Mouse (Mus musculus): ENCODE measurements around the gene Dagla. TPM values are rescaled to one million over a fixed set of nuclear protein-coding genes. Genes with fewer than 3 reads are reported as not detected.
A peak's percentile ranks its signal among the peaks of the same experiment; 100 is the strongest.

Gene Dagla
- polyA plus RNA-seq, 1 experiment from 2014 or later, result 1.2 TPM

DNA sequence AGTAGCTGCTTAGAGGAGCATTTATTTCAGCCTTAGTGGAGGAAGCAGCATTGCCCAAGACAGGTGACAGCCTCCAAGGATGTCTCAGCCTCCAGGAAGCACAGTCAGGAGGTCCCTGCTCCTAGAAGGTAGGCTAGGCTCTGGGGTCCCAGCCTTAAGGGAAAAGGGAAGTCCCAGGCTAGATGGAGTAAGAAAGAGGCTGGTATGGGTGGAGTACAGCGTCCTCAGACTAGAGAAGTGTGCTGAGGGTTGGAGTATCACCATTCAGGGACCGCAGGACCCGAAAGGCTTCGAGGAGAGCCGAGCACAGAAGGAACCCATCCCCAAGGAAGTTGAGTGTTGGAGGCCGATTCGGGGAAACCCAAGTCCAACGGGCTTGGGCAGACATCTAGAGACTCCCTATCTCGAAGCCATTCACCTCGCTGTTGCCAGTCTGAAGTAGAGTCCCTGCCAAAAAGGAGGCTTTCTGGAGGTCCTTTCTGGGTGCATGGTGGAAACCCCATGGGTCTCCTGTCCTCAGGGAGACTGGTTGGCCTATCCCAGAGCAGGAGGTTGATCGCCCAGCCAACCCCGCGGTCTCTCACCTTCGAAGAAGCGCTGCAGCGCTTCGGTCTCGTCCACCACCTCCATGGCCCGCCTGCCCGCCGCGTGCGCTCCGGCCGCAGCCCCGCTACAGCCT lies 64.6 kb downstream of the Dagla start:
- Histone ChIP-seq H3K4me3 (peak overlapping the region; percentile 71), H3K4me1 (peaks cover 52% of the 10 kb centered on the region), H3K36me3 (no peaks in the 10 kb centered on the region), H3K27me3 (ENCODE audit: insufficient read depth, poor library complexity, severe bottlenecking) (peaks cover 25% of the 10 kb centered on the region; the same call in 1 of the 2 replicates), H3K9me3 (no peaks in the 10 kb centered on the region), H3K27ac (peak overlapping the region; percentile 91)
- DNase-seq (ENCODE audit: low spot score), result no peak
- WGBS, result 2% methylated on average over 26 of the region's 26 CpGs

DNA sequence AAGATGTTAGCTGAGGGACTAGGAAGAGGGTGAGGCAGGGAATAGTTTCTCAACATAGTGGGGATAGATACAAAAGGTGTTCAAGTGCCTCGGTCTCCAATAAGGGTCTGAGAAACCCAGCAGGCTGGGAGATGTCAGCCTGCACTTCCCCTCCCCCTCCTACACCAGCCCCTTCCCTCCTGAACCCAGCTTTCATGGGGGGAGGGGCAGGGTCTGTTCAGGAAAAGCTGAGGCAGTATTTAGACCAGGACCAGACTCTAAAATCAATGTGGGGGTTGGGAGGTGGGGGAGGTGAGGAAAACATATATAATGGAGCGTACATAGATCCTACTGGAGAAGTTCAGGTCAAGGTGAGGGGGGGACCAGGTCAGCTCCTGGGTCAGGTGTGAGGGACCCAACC lies 65.3 kb downstream of the Dagla start:
- H3K27me3 ChIP-seq (ENCODE audit: insufficient read depth, poor library complexity, severe bottlenecking), result peaks cover 21% of the 10 kb centered on the region; the same call in 1 of the 2 replicates
- DNase-seq (ENCODE audit: low spot score), result no peak
- H3K4me1 ChIP-seq, result peaks cover 59% of the 10 kb centered on the region
- 24% methylated on average over 2 of the region's 2 CpGs for WGBS
- peak overlapping the region; percentile 71 for H3K4me3 ChIP-seq
- no peaks in the 10 kb centered on the region for H3K9me3 ChIP-seq
- no peaks in the 10 kb centered on the region for H3K36me3 ChIP-seq
- peak overlapping the region; percentile 91 for H3K27ac ChIP-seq

DNA sequence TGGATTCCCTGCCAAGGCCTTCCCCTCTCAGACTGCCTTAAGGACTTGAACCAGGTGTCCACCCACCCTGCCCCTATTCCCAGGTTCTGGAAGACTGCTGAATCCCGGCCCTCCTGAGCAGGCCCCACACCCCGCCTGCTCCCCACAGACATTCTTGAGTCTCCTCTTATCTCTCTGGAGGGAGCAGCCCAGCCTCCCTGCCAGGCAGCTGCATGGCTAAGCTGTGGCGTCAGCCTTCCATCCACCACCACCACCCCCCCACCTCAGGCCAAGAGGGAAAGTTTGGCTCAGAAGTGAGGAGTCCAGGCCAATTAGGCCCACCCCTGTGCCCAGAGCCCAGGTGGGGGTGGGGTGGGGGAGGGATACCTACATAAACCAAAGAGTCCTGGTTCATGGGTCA lies 66.2 kb downstream of the Dagla start:
- Histone ChIP-seq H3K27me3 (ENCODE audit: insufficient read depth, poor library complexity, severe bottlenecking) (peaks cover 21% of the 10 kb centered on the region; the same call in 1 of the 2 replicates), H3K9me3 (no peaks in the 10 kb centered on the region), H3K36me3 (peaks cover 1% of the 10 kb centered on the region; the same call in 1 of the 2 replicates), H3K4me1 (peaks cover 59% of the 10 kb centered on the region), H3K27ac (peak overlapping the region; percentile 91), H3K4me3 (peak overlapping the region; percentile 71)
- WGBS, result 22% methylated on average over 3 of the region's 3 CpGs
- DNase-seq (ENCODE audit: low spot score), result peak; percentile 82

- WGBS, result 72% methylated on average over 9 of the region's 9 CpGs
- Histone ChIP-seq H3K36me3 (peaks cover 7% of the 10 kb centered on the region; the same call in 1 of the 2 replicates), H3K4me3 (no peak overlapping the region), H3K9me3 (no peaks in the 10 kb centered on the region), H3K27ac (peak overlapping the region; percentile 22; the same call in 1 of the 2 replicates), H3K27me3 (ENCODE audit: insufficient read depth, poor library complexity, severe bottlenecking) (peaks cover 27% of the 10 kb centered on the region; the same call in 1 of the 2 replicates), H3K4me1 (peaks cover 77% of the 10 kb centered on the region)
- no peak for DNase-seq (ENCODE audit: low spot score)
Measured at GRCm38 (mm10) chr19:10235784-10236565, 68.7 kb downstream of the Dagla start.

DNA sequence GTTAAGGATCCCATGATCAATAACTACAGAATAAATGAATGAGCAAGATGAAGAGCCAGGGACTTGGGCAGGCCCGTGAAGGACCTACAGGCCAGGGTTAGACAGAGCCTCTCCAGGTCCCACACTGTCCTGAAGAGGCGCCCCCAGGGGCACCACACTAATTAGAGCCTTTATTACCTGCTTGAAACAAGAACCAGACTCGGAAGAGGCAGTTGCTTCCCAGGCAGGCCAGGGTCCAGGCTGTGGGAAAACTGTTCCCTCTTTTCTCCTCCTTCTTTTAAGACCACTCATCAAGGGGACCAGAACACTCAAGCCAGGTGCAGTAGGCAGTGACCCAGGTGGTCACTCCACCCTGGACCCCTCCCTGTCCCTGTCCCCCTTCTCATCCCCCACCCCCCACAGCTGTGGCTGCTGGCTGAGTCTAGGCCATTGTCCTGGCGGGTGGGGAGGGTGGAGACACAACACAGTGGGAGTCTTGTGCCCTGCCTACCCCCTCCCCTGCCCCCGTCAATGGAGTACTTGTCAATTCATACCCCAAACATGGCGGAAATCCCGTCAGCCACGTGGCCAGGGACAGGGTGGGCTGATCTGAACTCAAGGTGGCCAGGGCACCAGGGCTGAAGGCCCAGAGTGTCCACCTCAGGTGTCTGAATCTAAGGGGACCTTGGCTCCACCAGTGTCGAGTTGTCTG lies 72.2 kb downstream of the Dagla start:
- peaks cover 12% of the 10 kb centered on the region; the same call in 1 of the 2 replicates for H3K27me3 ChIP-seq (ENCODE audit: insufficient read depth, poor library complexity, severe bottlenecking)
- DNase-seq (ENCODE audit: low spot score), result no peak
- no peak overlapping the region for H3K4me3 ChIP-seq
- peaks cover 72% of the 10 kb centered on the region for H3K4me1 ChIP-seq
- H3K27ac ChIP-seq, result peak overlapping the region; percentile 79
- WGBS, result 48% methylated on average over 9 of the region's 9 CpGs
- no peaks in the 10 kb centered on the region for H3K9me3 ChIP-seq
- H3K36me3 ChIP-seq, result peaks cover 16% of the 10 kb centered on the region

DNA sequence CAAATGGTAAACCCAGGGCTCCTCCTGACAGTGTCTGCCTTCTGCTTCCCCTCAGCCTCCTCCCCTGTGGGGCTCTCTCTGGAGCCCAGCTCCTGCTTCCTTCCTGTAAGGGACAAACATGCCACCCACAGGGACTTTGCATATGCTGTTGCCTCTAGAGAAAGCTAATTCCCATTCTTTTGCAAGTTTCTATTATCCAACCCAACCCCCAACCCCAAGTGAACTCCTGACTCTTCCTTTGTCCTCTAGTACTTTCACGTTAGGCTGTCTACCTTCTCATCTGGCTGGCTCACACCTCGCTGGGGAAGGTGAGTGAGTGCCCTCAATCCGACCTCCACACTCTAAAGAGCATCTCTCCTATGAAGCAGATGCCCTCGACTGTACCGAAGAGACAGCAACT lies 72.8 kb downstream of the Dagla start:
- Histone ChIP-seq H3K4me3 (no peak overlapping the region), H3K36me3 (peaks cover 16% of the 10 kb centered on the region), H3K9me3 (no peaks in the 10 kb centered on the region), H3K27ac (peak overlapping the region; percentile 79), H3K27me3 (ENCODE audit: insufficient read depth, poor library complexity, severe bottlenecking) (peaks cover 12% of the 10 kb centered on the region; the same call in 1 of the 2 replicates), H3K4me1 (peaks cover 72% of the 10 kb centered on the region)
- 15% methylated on average over 5 of the region's 5 CpGs for WGBS
- DNase-seq (ENCODE audit: low spot score), result no peak

DNA sequence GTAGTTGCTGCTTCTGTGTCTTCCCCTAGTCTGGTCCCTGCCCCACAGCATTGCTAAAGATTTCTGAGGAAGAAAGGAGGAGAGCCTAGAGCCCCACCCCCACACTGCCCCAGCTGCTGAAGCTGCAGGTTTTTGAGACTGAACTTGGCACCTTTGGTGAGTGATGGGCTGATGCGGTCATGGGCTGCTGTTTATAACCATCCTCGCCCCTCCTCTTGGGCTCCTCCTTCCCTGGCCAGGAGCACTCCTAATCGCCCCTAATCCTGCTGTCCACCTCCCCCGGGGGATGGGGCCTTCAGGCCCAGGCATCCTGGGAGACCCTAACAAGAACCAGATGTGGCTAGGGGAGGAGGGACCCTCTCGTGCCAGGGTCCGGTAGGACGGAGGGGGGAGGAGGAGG lies 73.7 kb downstream of the Dagla start:
- no peak overlapping the region for H3K4me3 ChIP-seq
- peak; percentile 84 for DNase-seq (ENCODE audit: low spot score)
- H3K9me3 ChIP-seq, result no peaks in the 10 kb centered on the region
- peaks cover 16% of the 10 kb centered on the region for H3K36me3 ChIP-seq
- peaks cover 12% of the 10 kb centered on the region; the same call in 1 of the 2 replicates for H3K27me3 ChIP-seq (ENCODE audit: insufficient read depth, poor library complexity, severe bottlenecking)
- peaks cover 69% of the 10 kb centered on the region for H3K4me1 ChIP-seq
- WGBS, result 9% methylated on average over 7 of the region's 7 CpGs
- peak overlapping the region; percentile 79 for H3K27ac ChIP-seq

- peak overlapping the region; percentile 85 for H3K27ac ChIP-seq
- H3K9me3 ChIP-seq, result no peaks in the 10 kb centered on the region
- no peak overlapping the region for H3K4me3 ChIP-seq
- H3K36me3 ChIP-seq, result peaks cover 15% of the 10 kb centered on the region
- H3K4me1 ChIP-seq, result peaks cover 67% of the 10 kb centered on the region
- WGBS, result 62% methylated on average over 4 of the region's 4 CpGs
- no peak for DNase-seq (ENCODE audit: low spot score)
- no peaks in the 10 kb centered on the region for H3K27me3 ChIP-seq (ENCODE audit: insufficient read depth, poor library complexity, severe bottlenecking)
Measured at GRCm38 (mm10) chr19:10225767-10226166, 78.9 kb downstream of the Dagla start.

DNA sequence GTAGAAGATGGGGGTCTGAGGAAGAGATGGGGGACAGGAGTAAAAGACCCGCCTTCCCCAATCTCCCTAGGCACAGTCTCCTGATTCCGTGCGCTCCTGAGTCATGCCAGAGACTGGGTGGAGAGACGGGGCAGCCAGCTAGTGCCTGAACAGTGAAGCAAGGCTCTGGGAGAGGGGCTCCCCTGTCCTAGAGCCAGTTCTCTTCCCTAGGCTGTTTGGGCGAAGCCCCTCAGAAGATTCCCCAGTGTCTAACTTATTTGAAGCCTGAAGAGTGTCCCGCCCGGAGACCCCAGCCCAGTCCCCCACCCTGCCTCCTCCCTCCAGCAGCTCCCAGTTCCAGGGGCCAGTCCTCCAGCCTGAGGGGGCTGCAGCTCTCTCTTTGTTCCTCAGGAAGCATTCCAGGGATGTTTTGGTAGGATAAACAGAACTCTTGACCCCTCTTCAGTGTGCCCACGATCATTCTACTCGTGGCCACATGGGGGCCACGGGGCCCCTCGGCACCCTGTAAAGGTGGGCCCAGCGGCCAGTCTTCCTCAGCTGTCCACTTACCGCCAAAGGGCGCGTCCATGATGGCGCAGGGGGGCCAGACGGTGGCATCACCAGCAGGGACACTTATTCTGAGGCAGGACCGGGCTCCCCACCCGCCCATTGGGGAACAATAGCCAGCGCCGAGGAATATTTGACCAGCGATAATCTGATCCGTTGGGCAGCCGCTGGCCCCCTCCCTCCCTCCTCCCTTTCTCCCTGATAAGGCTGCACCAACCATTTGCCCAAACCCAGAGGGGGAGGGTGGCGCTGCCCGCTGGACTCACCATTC lies 79.8 kb downstream of the Dagla start:
- Histone ChIP-seq H3K4me3 (peak overlapping the region; percentile 48), H3K9me3 (no peaks in the 10 kb centered on the region), H3K27me3 (ENCODE audit: insufficient read depth, poor library complexity, severe bottlenecking) (no peaks in the 10 kb centered on the region), H3K27ac (peak overlapping the region; percentile 85), H3K4me1 (peaks cover 60% of the 10 kb centered on the region), H3K36me3 (peaks cover 21% of the 10 kb centered on the region)
- 14% methylated on average over 26 of the region's 26 CpGs for WGBS
- DNase-seq (ENCODE audit: low spot score), result peak; percentile 79

DNA sequence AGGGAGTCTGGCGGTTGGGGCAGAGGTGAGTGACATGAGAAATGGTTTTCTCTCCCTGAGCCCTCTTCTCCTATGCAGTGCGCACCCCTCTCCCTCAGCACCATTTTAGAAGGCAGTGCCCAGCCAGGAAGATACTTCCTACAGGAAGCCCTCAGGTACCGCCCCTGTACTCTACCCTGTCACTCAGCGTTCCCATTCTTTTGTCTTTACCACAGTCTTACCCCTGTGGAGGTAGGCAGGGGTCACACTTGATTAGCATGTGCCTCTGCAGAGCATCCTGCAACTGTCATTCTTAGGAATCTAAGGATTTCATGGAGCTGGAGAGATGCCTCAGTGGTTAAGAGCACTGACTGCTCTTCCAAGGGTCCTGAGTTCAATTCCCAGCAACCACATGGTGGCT lies 81.1 kb downstream of the Dagla start:
- Histone ChIP-seq H3K27ac (peak overlapping the region; percentile 62), H3K4me1 (peaks cover 57% of the 10 kb centered on the region), H3K9me3 (no peaks in the 10 kb centered on the region), H3K36me3 (peaks cover 24% of the 10 kb centered on the region), H3K27me3 (ENCODE audit: insufficient read depth, poor library complexity, severe bottlenecking) (no peaks in the 10 kb centered on the region), H3K4me3 (no peak overlapping the region)
- 67% methylated on average over 4 of the region's 4 CpGs for WGBS
- DNase-seq (ENCODE audit: low spot score), result no peak

DNA sequence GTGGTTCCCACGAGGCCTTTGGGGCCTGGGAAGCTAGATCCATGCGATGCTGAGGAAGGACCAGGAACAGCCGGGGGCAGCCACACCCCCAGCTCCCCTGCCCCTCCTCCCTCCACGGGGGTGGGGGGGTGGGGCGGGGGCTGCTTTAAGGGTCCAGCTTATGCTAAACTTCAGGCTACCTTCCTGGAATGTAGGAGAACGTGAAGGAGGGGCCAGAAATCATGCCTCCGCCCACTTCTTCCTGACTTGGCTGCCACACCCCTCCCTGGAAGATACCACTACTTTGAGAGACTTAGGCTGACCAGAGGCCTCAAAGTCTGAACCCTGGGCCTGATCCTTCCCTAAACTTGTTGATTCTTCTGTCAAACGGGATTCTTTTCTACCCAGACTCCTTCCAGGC lies 82.0 kb downstream of the Dagla start:
- no peak for DNase-seq (ENCODE audit: low spot score)
- peaks cover 26% of the 10 kb centered on the region for H3K36me3 ChIP-seq
- peak overlapping the region; percentile 62 for H3K27ac ChIP-seq
- no peaks in the 10 kb centered on the region for H3K9me3 ChIP-seq
- no peaks in the 10 kb centered on the region for H3K27me3 ChIP-seq (ENCODE audit: insufficient read depth, poor library complexity, severe bottlenecking)
- H3K4me1 ChIP-seq, result peaks cover 52% of the 10 kb centered on the region
- no peak overlapping the region for H3K4me3 ChIP-seq
- WGBS, result 31% methylated on average over 8 of the region's 8 CpGs

DNA sequence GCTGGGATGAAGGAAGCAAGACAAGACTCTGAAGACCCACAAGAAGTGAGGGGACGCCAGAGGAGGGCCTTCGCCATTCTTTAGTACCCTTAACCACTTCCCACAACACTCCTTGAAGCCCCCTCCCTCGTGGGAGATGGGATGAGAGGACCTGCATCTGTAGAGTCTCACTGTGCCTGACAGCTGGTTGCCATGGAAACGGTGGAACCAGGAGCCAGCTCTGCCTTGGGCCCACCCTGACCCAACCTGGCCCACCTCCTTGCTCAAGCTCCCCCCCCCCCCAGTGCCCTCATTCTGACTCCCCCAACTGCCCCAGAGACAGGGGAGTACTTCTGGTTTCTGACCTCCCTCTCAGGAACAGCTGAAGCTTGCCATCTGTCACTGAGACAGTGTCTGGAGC lies 83.1 kb downstream of the Dagla start:
- WGBS, result 23% methylated on average over 4 of the region's 4 CpGs
- H3K9me3 ChIP-seq, result no peaks in the 10 kb centered on the region
- H3K36me3 ChIP-seq, result peaks cover 33% of the 10 kb centered on the region
- H3K4me3 ChIP-seq, result no peak overlapping the region
- peaks cover 52% of the 10 kb centered on the region for H3K4me1 ChIP-seq
- peak overlapping the region; percentile 63; the same call in 1 of the 2 replicates for H3K27ac ChIP-seq
- peak; percentile 85 for DNase-seq (ENCODE audit: low spot score)
- H3K27me3 ChIP-seq (ENCODE audit: insufficient read depth, poor library complexity, severe bottlenecking), result no peaks in the 10 kb centered on the region
